1 mouse cellular context compared by ENCODE assay signal in the genomic region with DNA sequence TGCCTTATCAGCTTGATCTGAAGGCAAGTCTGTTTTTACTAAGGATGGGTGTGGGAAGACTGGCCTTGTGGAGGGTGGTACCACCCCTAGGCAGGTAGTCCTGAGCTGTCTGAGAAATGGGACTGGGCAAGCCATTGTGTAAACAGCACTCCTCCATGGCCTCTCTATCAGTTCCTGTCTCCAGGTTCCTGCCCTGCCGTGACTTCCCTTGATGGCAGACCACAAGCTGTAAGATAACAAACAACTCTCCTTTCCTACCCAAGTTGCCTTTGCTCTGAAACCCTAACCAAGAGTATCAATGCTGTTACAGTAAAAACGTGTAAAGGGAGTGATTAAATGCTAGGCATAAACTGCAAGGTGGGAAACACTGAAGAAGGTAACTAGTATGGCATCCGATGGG.
TF ChIP-seq lines count a peak whose summit lies in the region.

No protein-coding gene starts in this region.

TF ChIP-seq in MEL, 35 proteins besides CTCF, POLR2A, EP300 and RAD21 (continued from another document):
- peak; percentile 33; the same call in 1 of the 2 replicates for TF ChIP-seq TCF12 (IDR thresholded peaks at IDR 0.05; ENCODE audit: low read depth, low read length)
- TF ChIP-seq MXI1 (IDR thresholded peaks at IDR 0.05; ENCODE audit: low read depth, low read length), result no peak
- no peak for TF ChIP-seq MAX (IDR thresholded peaks at IDR 0.05; ENCODE audit: low read length)
- TF ChIP-seq E2F4 (IDR thresholded peaks at IDR 0.05; ENCODE audit: borderline replicate concordance, low read depth, low read length), result no peak
- TF ChIP-seq CHD1 (IDR thresholded peaks at IDR 0.05; ENCODE audit: low read depth, low read length), result no peak
- 0 out of 2 replicates have a peak, but pooled peaks have one; percentile 2 for TF ChIP-seq POLR2AphosphoS2 (IDR thresholded peaks at IDR 0.05; ENCODE audit: low read length)
- no peak for TF ChIP-seq MAZ (IDR thresholded peaks at IDR 0.05; ENCODE audit: low read depth, low read length)
- no peak for TF ChIP-seq HCFC1 (IDR thresholded peaks at IDR 0.05; ENCODE audit: low read depth, low read length)
- TF ChIP-seq MYB (IDR thresholded peaks at IDR 0.05; ENCODE audit: low read depth, low read length), result no peak
- no peak for TF ChIP-seq SIN3A (IDR thresholded peaks at IDR 0.05; ENCODE audit: low read length)
